Comparison of ENCODE assay signal across 18 mouse cellular contexts in the genomic region with DNA sequence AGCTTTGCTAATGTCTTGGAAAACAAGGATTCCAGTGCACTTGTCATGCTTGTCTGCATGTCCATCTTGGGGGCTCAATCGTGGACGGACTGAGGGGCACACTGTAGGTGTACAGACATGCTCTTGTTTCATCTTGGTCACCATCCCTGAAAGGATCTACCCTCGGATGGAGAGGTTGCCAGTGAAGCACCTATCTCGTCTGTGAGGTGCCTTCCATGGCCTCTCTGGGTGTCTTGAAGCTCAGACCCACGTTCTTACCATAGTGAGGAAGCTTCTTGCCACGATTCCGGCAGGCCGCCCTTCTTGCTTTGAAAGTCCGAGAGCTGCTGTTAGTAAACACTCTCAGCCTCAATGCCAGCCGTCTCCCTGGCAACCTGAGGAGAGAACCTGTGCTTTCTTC. TPM values are rescaled to one million over a fixed set of nuclear protein-coding genes. Genes with fewer than 3 reads are reported as not detected.
DNase-seq lines count a peak whose midpoint lies in the region; TF ChIP-seq lines count a peak whose summit lies in the region.
"Had no signal": no experiment of that assay in that cellular context is flagged by ENCODE, and none has a peak within 500 bp of the region (broad histone marks: within the 10 kb centered on the region; RNA-seq: fewer than 3 reads in every experiment).

No protein-coding gene starts in this region.

- 86% methylated on average over 10 of the region's 10 CpGs for WGBS in heart, embryonic 10.5 days

- TF ChIP-seq CTCF in layer of hippocampus, adult 2 months (conservative IDR thresholded peaks at IDR 0.05) = no peak

- H3K9me3 ChIP-seq in heart, embryonic 10.5 days = no peaks in the 10 kb centered on the region
- H3K9me3 ChIP-seq: G1E had no signal

- peaks cover 43% of the 10 kb centered on the region for H3K36me3 ChIP-seq in heart, embryonic 10.5 days

- H3K4me3 ChIP-seq in heart, embryonic 10.5 days = no peak overlapping the region
- H3K4me3 ChIP-seq in layer of hippocampus, adult 2 months = no peak overlapping the region

- no peaks in the 10 kb centered on the region for H3K4me1 ChIP-seq in heart, embryonic 10.5 days

- intact Hi-C loops in heart, postnatal 36 days (cut with DNase I) = loop anchor here (5.0 kb wide), 1 partner anchor 65 kb away; the partner anchor contains the start of gene Rnf6

- no peak overlapping the region for H3K27ac ChIP-seq in heart, embryonic 10.5 days
- H3K27ac ChIP-seq in layer of hippocampus, adult 2 months = peak overlapping the region; percentile 48

- peak; percentile 61 for DNase-seq in heart, adult 11 months
- no peak for DNase-seq in heart, postnatal 36 days
- peak; percentile 68 for DNase-seq in heart, embryonic 10.5 days (ENCODE audit: low spot score)
- no peak for DNase-seq in heart, adult 8-10 months (ENCODE audit: low spot score)
- DNase-seq in layer of hippocampus, adult 2 months (ENCODE audit: low spot score in 2 of 2) = no peak
- DNase-seq in layer of hippocampus, postnatal 10 days (ENCODE audit: low spot score in 2 of 2) = no peak
- DNase-seq in lung, postnatal 36 days = peak; percentile 29
- no peak for DNase-seq in lung, postnatal 4 days
- DNase-seq: adrenal gland, adult 2 months; adrenal gland, adult 8-10 months; adrenal gland, postnatal 10 days; adrenal gland, postnatal 14 days; adrenal gland, postnatal 25 days; adrenal gland, postnatal 36 days; B cell, adult 2 months had no signal

- no peaks in the 10 kb centered on the region for H3K27me3 ChIP-seq in heart, embryonic 10.5 days (ENCODE audit: insufficient read depth, poor library complexity, severe bottlenecking)
- H3K27me3 ChIP-seq: CH12.LX, Patski had no signal

RNA-seq across cellular contexts. Expression of gene Cdk8, which starts 56.4 kb away (rescaled TPM):
- total RNA-seq in heart, postnatal 36 days (2021) = 10 to 100 TPM; 14.6 to 18.0 TPM
- polyA plus RNA-seq in heart, embryonic 10.5 days (2016; fragmentation: Nextera tagmentation; extraction: Ambion mirVana) = 14.2 and 19.6 TPM in 2 replicates
- total RNA-seq in heart, adult 8-10 months (2022) = 10 to 100 TPM; 13.7 to 18.6 (median 16.9) TPM
- total RNA-seq in layer of hippocampus, adult 2 months (2021) = 10 to 100 TPM; 40.7 to 44.5 TPM
- 10 to 100 TPM; 55.0 to 56.3 TPM for total RNA-seq in layer of hippocampus, postnatal 10 days (2021)

Comparison
In these comparisons a context has a peak if more than half of its experiments do, and no peak if none do; other contexts are left out.
1. DNase-seq: peak in heart, adult 11 months (single experiment), heart, embryonic 10.5 days (single experiment) and lung, postnatal 36 days (single experiment); none in heart, postnatal 36 days (0 of 2), heart, adult 8-10 months (single experiment), layer of hippocampus, adult 2 months (0 of 2), layer of hippocampus, postnatal 10 days (0 of 2) and lung, postnatal 4 days (0 of 2).